Mouse (Mus musculus) ES-Bruce4 (cell line): ENCODE results near the gene Imp4.

ENCODE experiments used
- EP300 ChIP-seq: IDR thresholded peaks from 2 replicates; pipeline ENCODE4 v1.6.1; 2011; ENCODE audit warnings: low read depth, low read length; ENCODE audit not compliant: insufficient read depth
- POLR2A ChIP-seq: IDR thresholded peaks from one replicate; pipeline ENCODE4 v1.8.1; 2011; ENCODE audit warnings: low read length; ENCODE audit not compliant: insufficient read depth

- no peak for TF ChIP-seq POLR2A
- TF ChIP-seq EP300: no peak
Observed at GRCm38 (mm10) chr1:34396321-34396720, 43.3 kb upstream of the Imp4 start.
